In the genomic region with DNA sequence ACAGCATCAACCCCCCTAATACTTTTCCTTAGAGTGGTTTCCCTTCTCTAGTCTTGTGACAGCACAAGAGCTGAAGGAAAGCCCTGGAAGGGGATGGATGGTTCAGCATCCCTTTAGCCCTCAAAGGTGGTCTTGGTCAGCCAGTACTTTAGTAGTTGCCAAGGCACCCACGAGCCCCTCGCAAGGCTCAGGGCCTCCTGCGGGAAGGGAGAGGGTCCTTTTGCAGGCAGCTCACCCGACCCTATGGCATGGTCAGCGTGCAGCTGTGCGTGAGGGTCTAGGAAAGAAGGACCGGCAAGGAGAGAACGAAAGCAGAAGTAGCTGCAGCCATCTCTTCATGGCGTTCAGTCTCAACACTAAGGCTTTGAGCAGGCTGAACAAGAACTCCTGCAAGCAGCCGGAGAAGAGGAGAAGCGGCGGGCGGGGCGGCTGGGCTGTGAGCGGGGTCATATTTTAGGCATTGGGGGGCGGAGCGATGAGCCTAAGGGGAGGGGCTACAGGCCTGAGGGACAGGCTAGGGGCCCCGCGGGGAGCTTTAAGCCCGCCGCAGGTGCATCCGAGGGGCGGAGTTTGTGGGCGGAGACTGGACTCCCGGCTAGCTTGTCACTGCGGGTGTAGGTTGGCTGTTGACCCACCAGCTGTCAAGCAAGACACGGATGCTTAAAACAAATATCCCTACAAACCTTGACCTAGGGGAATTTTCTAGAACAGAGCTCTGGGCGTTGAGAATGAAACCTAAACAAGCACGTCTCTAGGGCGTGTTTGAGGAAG, we compare ENCODE assay signal across 8 mouse cellular contexts. TPM values are rescaled to one million over a fixed set of nuclear protein-coding genes. Genes with fewer than 3 reads are reported as not detected.
DNase-seq lines count a peak whose midpoint lies in the region; ATAC-seq and TF ChIP-seq lines count a peak whose summit lies in the region.

No protein-coding gene starts in this region.

- no peaks in the 10 kb centered on the region for H3K9me3 ChIP-seq in ES-Bruce4 (replicated peaks; ENCODE audit: control insufficient read depth, insufficient read depth, low read length, poor library complexity, severe bottlenecking)
- no peaks in the 10 kb centered on the region for H3K9me3 ChIP-seq in embryonic facial prominence, embryonic 15.5 days (replicated peaks)
- H3K9me3 ChIP-seq in heart, embryonic 14.5 days (ENCODE audit: control insufficient read depth, low read length) = no peaks in the 10 kb centered on the region
- no peaks in the 10 kb centered on the region for H3K9me3 ChIP-seq in kidney, postnatal 0 days (replicated peaks; ENCODE audit: low read length)

- WGBS in embryonic facial prominence, embryonic 15.5 days = 2% methylated on average over 30 of the region's 30 CpGs
- 2% methylated on average over 30 of the region's 30 CpGs for WGBS in heart, embryonic 14.5 days
- WGBS in kidney, postnatal 0 days = 3% methylated on average over 30 of the region's 30 CpGs

- H3K27me3 ChIP-seq in ES-Bruce4 (ENCODE audit: control insufficient read depth, insufficient read depth, low read length, poor library complexity, severe bottlenecking) = no peaks in the 10 kb centered on the region
- no peaks in the 10 kb centered on the region for H3K27me3 ChIP-seq in embryonic facial prominence, embryonic 15.5 days
- H3K27me3 ChIP-seq in heart, embryonic 14.5 days (ENCODE audit: control insufficient read depth, insufficient read depth, low read length) = no peaks in the 10 kb centered on the region; the same call in 1 of the 2 replicates
- no peaks in the 10 kb centered on the region for H3K27me3 ChIP-seq in kidney, postnatal 0 days (ENCODE audit: insufficient read depth, low read length)

- ATAC-seq in embryonic facial prominence, embryonic 15.5 days (ENCODE audit: insufficient number of reproducible peaks, low FRiP score, low TSS enrichment, low read depth) = peak; percentile 66
- ATAC-seq in heart, embryonic 14.5 days (ENCODE audit: insufficient number of reproducible peaks, insufficient read depth, low FRiP score, low read depth) = peak; percentile 83
- peak; percentile 78 for ATAC-seq in kidney, postnatal 0 days (replicated peaks; ENCODE audit: low FRiP score, low read depth)

- no peaks in the 10 kb centered on the region for H3K36me3 ChIP-seq in ES-Bruce4 (ENCODE audit: control insufficient read depth, insufficient read depth, low read length, poor library complexity, severe bottlenecking)
- peaks cover 11% of the 10 kb centered on the region; the same call in 1 of the 2 replicates for H3K36me3 ChIP-seq in embryonic facial prominence, embryonic 15.5 days
- H3K36me3 ChIP-seq in heart, embryonic 14.5 days (ENCODE audit: control insufficient read depth, insufficient read depth, low read length) = peaks cover 13% of the 10 kb centered on the region
- peaks cover 6% of the 10 kb centered on the region; the same call in 1 of the 2 replicates for H3K36me3 ChIP-seq in kidney, postnatal 0 days (ENCODE audit: insufficient read depth, low read length)

- no peak for TF ChIP-seq CTCF in ES-Bruce4 (IDR thresholded peaks at IDR 0.05; ENCODE audit: low read depth, low read length)
- no peak for TF ChIP-seq CTCF in bone marrow macrophage, adult 2 months (IDR thresholded peaks at IDR 0.05; ENCODE audit: low read depth, low read length)
- TF ChIP-seq CTCF in kidney, postnatal 0 days (IDR thresholded peaks at IDR 0.05; ENCODE audit: low read depth) = no peak

- no peak for TF ChIP-seq EP300 in ES-Bruce4 (IDR thresholded peaks at IDR 0.05; ENCODE audit: insufficient read depth, low read depth, low read length)

- H3K4me3 ChIP-seq in ES-Bruce4 (ENCODE audit: low read depth, low read length) = peak overlapping the region; percentile 37
- peak overlapping the region; percentile 61 for H3K4me3 ChIP-seq in bone marrow macrophage, adult 2 months (ENCODE audit: insufficient read depth, low read length)
- H3K4me3 ChIP-seq in embryonic facial prominence, embryonic 15.5 days (replicated peaks) = peak overlapping the region; percentile 38
- H3K4me3 ChIP-seq in heart, embryonic 14.5 days (ENCODE audit: control insufficient read depth in 1 of 2, insufficient read depth in 1 of 2, low read depth in 1 of 2, low read length in 2 of 2) = peak overlapping the region; percentile 35 to 43
- peak overlapping the region; percentile 25 for H3K4me3 ChIP-seq in kidney, postnatal 0 days (replicated peaks; ENCODE audit: low read depth, low read length)

- H3K9ac ChIP-seq in ES-Bruce4 (ENCODE audit: low read depth, poor library complexity, severe bottlenecking) = no peak overlapping the region
- peak overlapping the region; percentile 18; the same call in 1 of the 2 replicates for H3K9ac ChIP-seq in embryonic facial prominence, embryonic 15.5 days
- H3K9ac ChIP-seq in heart, embryonic 14.5 days (ENCODE audit: low read length) = peak overlapping the region; percentile 66
- peak overlapping the region; percentile 58 for H3K9ac ChIP-seq in kidney, postnatal 0 days (ENCODE audit: low read depth, low read length)

- peak overlapping the region; percentile 59 for H3K4me2 ChIP-seq in embryonic facial prominence, embryonic 15.5 days (replicated peaks)
- peak overlapping the region; percentile 71 for H3K4me2 ChIP-seq in heart, embryonic 14.5 days (ENCODE audit: low read length)
- H3K4me2 ChIP-seq in kidney, postnatal 0 days (ENCODE audit: low read length) = peak overlapping the region; percentile 52

- no peak for TF ChIP-seq POLR2A in ES-Bruce4 (IDR thresholded peaks at IDR 0.05; ENCODE audit: insufficient read depth, low read length)
- TF ChIP-seq POLR2A in bone marrow macrophage, adult 2 months (IDR thresholded peaks at IDR 0.05; ENCODE audit: borderline replicate concordance, low read depth, low read length) = no peak

- peak; percentile 89 for DNase-seq in kidney, postnatal 0 days (ENCODE audit: low spot score)
- peak; percentile 80 for DNase-seq in lung, postnatal 14 days
- peak; percentile 80 for DNase-seq in ovary, postnatal 36 days (ENCODE audit: low spot score)
- DNase-seq in thymus, postnatal 36 days = peak; percentile 88 to 91

- no peak overlapping the region for H3K27ac ChIP-seq in ES-Bruce4 (ENCODE audit: insufficient read depth, low read length)
- peak overlapping the region; percentile 20 for H3K27ac ChIP-seq in bone marrow macrophage, adult 2 months (ENCODE audit: insufficient read depth, low read depth, low read length)
- H3K27ac ChIP-seq in embryonic facial prominence, embryonic 15.5 days (replicated peaks) = no peak overlapping the region; the same call in 1 of the 2 replicates
- peak overlapping the region in 1 of 2 experiments; percentile 53; a peak in 1 of 4 replicates for H3K27ac ChIP-seq in heart, embryonic 14.5 days (replicated peaks in 1 of 2; ENCODE audit: control insufficient read depth in 1 of 2, insufficient read depth in 1 of 2, low read depth in 2 of 2, low read length in 2 of 2)
- H3K27ac ChIP-seq in kidney, postnatal 0 days = peak overlapping the region; percentile 47; the same call in 1 of the 2 replicates

- H3K4me1 ChIP-seq in ES-Bruce4 (ENCODE audit: control insufficient read depth, insufficient read depth, low read length) = no peaks in the 10 kb centered on the region
- peaks cover 13% of the 10 kb centered on the region for H3K4me1 ChIP-seq in bone marrow macrophage, adult 2 months (ENCODE audit: control insufficient read depth, insufficient read depth, low read length)
- H3K4me1 ChIP-seq in embryonic facial prominence, embryonic 15.5 days = peaks cover 12% of the 10 kb centered on the region
- H3K4me1 ChIP-seq in heart, embryonic 14.5 days (ENCODE audit: control insufficient read depth in 2 of 2, insufficient read depth in 2 of 2, low read length in 2 of 2) = peaks cover 3 to 7% of the 10 kb centered on the region in 2 experiments; a peak in 2 of 4 replicates
- 0 out of 2 replicates have a peak, but pooled peaks cover 8% of the 10 kb centered on the region for H3K4me1 ChIP-seq in kidney, postnatal 0 days (replicated peaks; ENCODE audit: insufficient read depth, low read length)

RNA-seq across cellular contexts. Expression of a gene that starts 6.3 kb away (rescaled TPM):
- polyA plus RNA-seq in ES-Bruce4 (2011; ENCODE audit: insufficient read depth, insufficient read length, low read depth, missing spikeins) = 7.6 and 11.3 TPM in 2 replicates
- polyA plus RNA-seq in bone marrow macrophage, adult 2 months (2012; ENCODE audit: insufficient read depth, insufficient read length, missing spikeins) = 9.7 and 11.2 TPM in 2 replicates
- polyA plus RNA-seq in embryonic facial prominence, embryonic 15.5 days (2015; fragmentation: Nextera tagmentation; extraction: Ambion mirVana) = 3.1 and 4.0 TPM in 2 replicates
- polyA plus RNA-seq in heart, embryonic 14.5 days (2014; fragmentation: Nextera tagmentation; extraction: Ambion mirVana) = 4.3 and 4.7 TPM in 2 replicates
- 2.4 and 3.7 TPM in 2 replicates for polyA plus RNA-seq in kidney, postnatal 0 days (2015; fragmentation: Nextera tagmentation; extraction: Ambion mirVana)

Comparison
In these comparisons a context has a peak if more than half of its experiments do, and no peak if none do; other contexts are left out.
1. H3K27ac ChIP-seq: peak in bone marrow macrophage, adult 2 months (single experiment) and kidney, postnatal 0 days (single experiment); none in ES-Bruce4 (single experiment) and embryonic facial prominence, embryonic 15.5 days (single experiment).
2. Peak in every context shown above with its lines, with median percentiles within 50 percentile points of each other: H3K4me3 ChIP-seq, ATAC-seq, H3K4me2 ChIP-seq and DNase-seq.